Mouse (Mus musculus) cerebellum, adult 2 months (tissue): Measurements from ENCODE around the gene Pygo1.

ENCODE experiments used
- CTCF ChIP-seq: fragments of 200-500 bp; IDR thresholded peaks from 2 replicates; pipeline ENCODE4 v1.5.1; 2011; ENCODE audit warnings: low read depth, mild to moderate bottlenecking, control low read depth, low read length, moderate library complexity, borderline replicate concordance; ENCODE audit not compliant: insufficient read depth
- POLR2A ChIP-seq: fragments of 200-500 bp; IDR thresholded peaks from 2 replicates; pipeline ENCODE4 v1.6.1; 2011; ENCODE audit warnings: low read length, control low read depth, borderline replicate concordance; ENCODE audit not compliant: insufficient read depth

- peak; percentile 62 for TF ChIP-seq CTCF
- TF ChIP-seq POLR2A = no peak
Observed at GRCm38 (mm10) chr9:72955546-72955945, 30.1 kb downstream of the Pygo1 start.
